ENCODE assay signal across 8 mouse cellular contexts in the genomic region with DNA sequence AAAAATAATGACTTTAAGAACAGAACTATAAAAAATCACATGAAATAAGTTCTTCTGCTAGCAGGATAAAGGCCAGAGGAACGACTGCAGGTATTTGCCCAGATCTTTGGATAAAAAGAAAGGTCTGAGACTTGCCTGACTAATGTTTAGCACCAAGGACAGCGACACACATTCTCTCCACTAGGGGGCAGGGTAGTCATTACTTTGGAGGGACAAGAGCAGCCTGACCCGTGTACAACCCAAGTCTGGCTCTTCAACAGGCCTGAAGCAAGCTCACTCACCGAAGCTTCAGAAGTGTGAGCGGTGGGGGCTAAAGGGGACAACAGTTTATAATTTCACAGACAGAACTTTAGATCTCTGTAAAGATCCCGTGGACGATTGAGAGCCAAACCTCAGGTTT.
DNase-seq lines count a peak whose midpoint lies in the region; ATAC-seq and TF ChIP-seq lines count a peak whose summit lies in the region.

No protein-coding gene starts in this region.

- H3K27ac ChIP-seq in heart, embryonic 11.5 days (ENCODE audit: low read depth, low read length): no peak overlapping the region
- H3K27ac ChIP-seq in hindbrain, postnatal 0 days: no peak overlapping the region
- no peak overlapping the region for H3K27ac ChIP-seq in midbrain, embryonic 15.5 days

- no peaks in the 10 kb centered on the region for H3K27me3 ChIP-seq in heart, embryonic 11.5 days (ENCODE audit: control insufficient read depth, insufficient read depth, low read length)
- H3K27me3 ChIP-seq in hindbrain, postnatal 0 days (ENCODE audit: insufficient read depth, low read length): no peaks in the 10 kb centered on the region
- H3K27me3 ChIP-seq in midbrain, embryonic 15.5 days (replicated peaks): no peaks in the 10 kb centered on the region

- H3K4me3 ChIP-seq in heart, embryonic 11.5 days (ENCODE audit: low read depth, low read length): no peak overlapping the region
- H3K4me3 ChIP-seq in hindbrain, postnatal 0 days (ENCODE audit: low read length): no peak overlapping the region
- no peak overlapping the region for H3K4me3 ChIP-seq in midbrain, embryonic 15.5 days

- H3K9ac ChIP-seq in heart, embryonic 11.5 days (ENCODE audit: low read depth, low read length): no peak overlapping the region
- no peak overlapping the region for H3K9ac ChIP-seq in hindbrain, postnatal 0 days (replicated peaks; ENCODE audit: low read length)
- H3K9ac ChIP-seq in midbrain, embryonic 15.5 days: no peak overlapping the region

- ATAC-seq in heart, embryonic 11.5 days (replicated peaks; ENCODE audit: insufficient number of reproducible peaks, low FRiP score, low TSS enrichment): no peak
- peak; percentile 85 for ATAC-seq in frontal cortex, adult (ENCODE audit: low TSS enrichment)
- ATAC-seq in hindbrain, postnatal 0 days: peak; percentile 86
- ATAC-seq in midbrain, embryonic 15.5 days (replicated peaks): peak; percentile 52; the same call in 1 of the 2 replicates

- H3K9me3 ChIP-seq in heart, embryonic 11.5 days (replicated peaks; ENCODE audit: control insufficient read depth, low read length): no peaks in the 10 kb centered on the region
- no peaks in the 10 kb centered on the region for H3K9me3 ChIP-seq in hindbrain, postnatal 0 days (ENCODE audit: low read length)
- H3K9me3 ChIP-seq in midbrain, embryonic 15.5 days: no peaks in the 10 kb centered on the region

- no peak overlapping the region for H3K4me2 ChIP-seq in heart, embryonic 11.5 days
- H3K4me2 ChIP-seq in hindbrain, postnatal 0 days (ENCODE audit: low read depth, low read length): no peak overlapping the region
- H3K4me2 ChIP-seq in midbrain, embryonic 15.5 days: no peak overlapping the region

- 24% methylated on average over 7 of the region's 7 CpGs for WGBS in heart, embryonic 11.5 days (ENCODE audit: insufficient replicate concordance)
- WGBS in hindbrain, postnatal 0 days: 26% methylated on average over 7 of the region's 7 CpGs
- 23% methylated on average over 7 of the region's 7 CpGs for WGBS in midbrain, embryonic 15.5 days

- TF ChIP-seq CTCF in hindbrain, postnatal 0 days (IDR thresholded peaks at IDR 0.05; ENCODE audit: low read depth): peak; percentile 95

- peak; percentile 89 for DNase-seq in heart, adult 11 months
- DNase-seq in cerebellum, adult 18-20 months: peak; percentile 71 to 76
- DNase-seq in hindbrain, postnatal 0 days (ENCODE audit: low spot score): peak; percentile 93
- DNase-seq in left cerebral cortex, adult 8-10 months (ENCODE audit: low spot score in 2 of 2): peak; percentile 67 to 79
- DNase-seq in spleen, postnatal 36 days (ENCODE audit: low spot score in 2 of 2): peak; percentile 21 to 26

- no peaks in the 10 kb centered on the region for H3K4me1 ChIP-seq in heart, embryonic 11.5 days (ENCODE audit: control insufficient read depth, insufficient read depth, low read length)
- no peaks in the 10 kb centered on the region for H3K4me1 ChIP-seq in hindbrain, postnatal 0 days (ENCODE audit: insufficient read depth, low read length)
- no peaks in the 10 kb centered on the region for H3K4me1 ChIP-seq in midbrain, embryonic 15.5 days

- H3K36me3 ChIP-seq in heart, embryonic 11.5 days (ENCODE audit: control insufficient read depth, insufficient read depth, low read length): no peaks in the 10 kb centered on the region
- no peaks in the 10 kb centered on the region for H3K36me3 ChIP-seq in hindbrain, postnatal 0 days (ENCODE audit: insufficient read depth, low read length)
- H3K36me3 ChIP-seq in midbrain, embryonic 15.5 days (replicated peaks): no peaks in the 10 kb centered on the region

Comparison
In these comparisons a context has a peak if more than half of its experiments do, and no peak if none do; other contexts are left out.
1. DNase-seq: peak in every context shown above with its lines; median percentile 93 in hindbrain, postnatal 0 days; 89 in heart, adult 11 months; 74 in cerebellum, adult 18-20 months; 73 in left cerebral cortex, adult 8-10 months; 24 in spleen, postnatal 36 days.